Mouse (Mus musculus): ENCODE measurements around the gene Per3.

DNA sequence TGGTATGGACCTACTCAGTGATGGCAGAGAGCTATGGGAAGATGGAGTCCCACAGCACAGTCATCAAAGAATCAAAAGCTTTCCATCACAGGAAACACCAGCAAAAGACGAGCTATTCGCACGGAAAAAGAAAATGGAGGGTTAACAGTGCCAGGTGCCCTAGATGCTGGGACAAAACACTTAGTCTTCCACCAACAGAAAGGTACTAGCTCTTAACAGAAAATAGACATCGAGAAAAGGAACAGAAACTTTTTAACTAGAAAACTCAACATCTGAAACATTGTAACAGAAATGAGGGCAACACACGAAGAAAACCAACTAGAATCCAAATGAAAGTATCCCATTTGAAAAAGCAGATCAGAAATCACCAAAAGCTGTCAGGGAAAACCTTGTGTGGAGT lies 64.3 kb downstream of the Per3 start:
- no peak for TF ChIP-seq CTCF (IDR thresholded peaks at IDR 0.05; ENCODE audit: low read depth, low read length)
- no peak for TF ChIP-seq POLR2A (IDR thresholded peaks at IDR 0.05; ENCODE audit: borderline replicate concordance, low read depth, low read length)

All from bone marrow macrophage, adult 2 months (primary cell).